Mouse (Mus musculus): ENCODE measurements at regions not wholly inside any gene's neighbourhood (a gene's known extent, or its start where the extent isn't known, plus 50 kb on each side); places are given as distances from the start of the nearest gene placed in this dataset.
"Not testable (repeated sequence)": the region's sequence is repeated elsewhere in the genome, so short reads cannot be mapped to it uniquely, and the experiment has no call there.

- DNase-seq = no peak
Observed at GRCm38 (mm10) chr8:39833251-39833650, 841.6 kb upstream of the Adam24 start.

- DNase-seq = no peak
Observed at GRCm38 (mm10) chr8:39846854-39847253, 828.0 kb upstream of the Adam24 start.

GRCm38 (mm10) chr8:39862544-39862943 lies 812.3 kb upstream of the Adam24 start:
- DNase-seq = no peak

GRCm38 (mm10) chr8:39902251-39902650 lies 772.6 kb upstream of the Adam24 start:
- DNase-seq = no peak

GRCm38 (mm10) chr8:39912926-39913325 lies 762.0 kb upstream of the Adam24 start:
- no peak for DNase-seq

GRCm38 (mm10) chr8:39921336-39921735 lies 753.5 kb upstream of the Adam24 start:
- no peak for DNase-seq

- no peak for DNase-seq
Observed at GRCm38 (mm10) chr8:39923741-39924140, 751.1 kb upstream of the Adam24 start.

- no peak for DNase-seq
Observed at GRCm38 (mm10) chr8:39950178-39950896, 724.5 kb upstream of the Adam24 start.

- no peak for DNase-seq
Observed at GRCm38 (mm10) chr8:39954497-39954896, 720.4 kb upstream of the Adam24 start.

GRCm38 (mm10) chr8:39954924-39955323 lies 720.0 kb upstream of the Adam24 start:
- DNase-seq = no peak

- no peak for DNase-seq
Observed at GRCm38 (mm10) chr8:40005207-40005837, 669.6 kb upstream of the Adam24 start.

GRCm38 (mm10) chr8:40019281-40019943 lies 655.5 kb upstream of the Adam24 start:
- DNase-seq = no peak

GRCm38 (mm10) chr8:40064145-40064544 lies 610.7 kb upstream of the Adam24 start:
- DNase-seq = no peak

GRCm38 (mm10) chr8:40071131-40071530 lies 603.7 kb upstream of the Adam24 start:
- DNase-seq = no peak

- not testable (repeated sequence) for DNase-seq
Observed at GRCm38 (mm10) chr8:40080976-40081375, 593.9 kb upstream of the Adam24 start.

GRCm38 (mm10) chr8:40084129-40084528 lies 590.7 kb upstream of the Adam24 start:
- no peak for DNase-seq

GRCm38 (mm10) chr8:40089377-40089776 lies 585.5 kb upstream of the Adam24 start:
- no peak for DNase-seq

GRCm38 (mm10) chr8:40124402-40124801 lies 550.5 kb upstream of the Adam24 start:
- no peak for DNase-seq

GRCm38 (mm10) chr8:40127141-40127540 lies 547.7 kb upstream of the Adam24 start:
- DNase-seq = no peak

GRCm38 (mm10) chr8:40132662-40133257 lies 542.1 kb upstream of the Adam24 start:
- DNase-seq = no peak

GRCm38 (mm10) chr8:40150911-40151797 lies 523.7 kb upstream of the Adam24 start:
- DNase-seq = peak; percentile 63

- DNase-seq = no peak
Observed at GRCm38 (mm10) chr8:40152451-40152850, 522.4 kb upstream of the Adam24 start.

Data from adrenal gland, adult 2 months (tissue).